Mouse (Mus musculus): ENCODE data around the gene Zfyve28.

The Zfyve28 gene

DNA sequence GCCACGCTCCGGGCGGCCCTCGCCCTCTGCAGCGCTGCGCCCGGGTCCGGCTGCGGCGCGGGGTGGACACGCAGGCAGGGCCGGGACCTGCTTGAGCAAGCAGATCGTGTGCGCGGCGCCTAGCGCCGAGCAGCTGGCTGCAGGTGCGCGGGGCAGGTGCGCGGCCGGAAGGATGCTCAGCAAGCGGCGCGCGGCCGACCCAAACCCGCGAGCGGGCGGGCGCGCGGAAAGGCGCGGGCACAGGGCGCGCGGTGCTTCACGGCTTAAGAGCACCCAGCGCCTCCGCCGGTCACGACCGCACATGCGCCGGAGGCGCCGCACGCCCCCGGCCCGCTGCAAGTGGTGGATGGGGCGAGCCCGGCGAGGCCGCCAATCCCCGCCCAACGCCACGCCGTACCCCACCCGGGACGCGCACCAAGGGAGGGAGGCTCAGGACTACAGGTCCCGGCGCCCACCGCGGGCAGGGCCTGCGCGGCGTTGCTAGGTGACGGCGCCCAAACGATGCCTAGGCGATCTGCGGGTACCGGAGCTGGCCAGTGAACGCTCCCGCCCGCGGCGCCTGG is at the start of gene Zfyve28, which contains the start of gene Cfap99:
TSS of gene Zfyve28 (minus strand) at position 296 of the 563 bp plus-strand sequence.
TSS of gene Cfap99 (plus strand) at position 447 of the 563 bp plus-strand sequence.
- DNase-seq (ENCODE audit: low read depth, low spot score) = no peak

DNA sequence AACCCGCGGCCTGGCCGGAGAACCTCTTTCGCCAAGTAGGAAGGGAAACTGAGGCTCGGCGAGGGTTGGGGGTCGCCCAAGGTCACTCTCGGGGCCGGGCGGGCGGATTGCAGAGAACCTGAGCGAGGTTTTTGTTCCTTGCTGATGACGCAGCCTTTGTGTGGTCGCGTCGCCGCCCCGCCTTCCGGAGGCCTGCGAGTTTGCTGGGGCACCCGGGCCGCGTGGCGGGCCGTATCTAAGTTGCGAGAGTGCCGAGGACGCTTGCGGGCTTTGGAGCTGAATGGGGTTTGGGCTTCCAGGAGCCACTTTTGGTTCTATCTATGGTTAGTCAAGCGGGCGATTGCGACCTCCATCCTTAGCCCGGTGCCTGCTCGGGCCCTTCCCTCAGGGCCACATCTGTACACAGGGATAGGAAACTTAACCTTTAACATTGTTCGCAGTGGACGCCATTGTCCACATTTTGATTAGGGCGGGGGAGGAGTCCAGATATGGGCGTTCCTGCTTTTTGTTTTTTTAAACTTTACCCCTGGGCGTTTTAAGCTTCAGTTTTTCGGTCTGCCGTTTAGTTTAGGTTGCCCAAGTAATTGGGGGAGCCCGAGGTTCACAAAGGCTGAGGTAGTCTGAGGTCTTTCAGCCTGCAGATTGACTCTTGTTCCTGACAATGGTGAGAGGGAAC is 48.7 kb upstream of the Zfyve28 start:
- DNase-seq (ENCODE audit: low read depth, low spot score) = peak; percentile 73

DNA sequence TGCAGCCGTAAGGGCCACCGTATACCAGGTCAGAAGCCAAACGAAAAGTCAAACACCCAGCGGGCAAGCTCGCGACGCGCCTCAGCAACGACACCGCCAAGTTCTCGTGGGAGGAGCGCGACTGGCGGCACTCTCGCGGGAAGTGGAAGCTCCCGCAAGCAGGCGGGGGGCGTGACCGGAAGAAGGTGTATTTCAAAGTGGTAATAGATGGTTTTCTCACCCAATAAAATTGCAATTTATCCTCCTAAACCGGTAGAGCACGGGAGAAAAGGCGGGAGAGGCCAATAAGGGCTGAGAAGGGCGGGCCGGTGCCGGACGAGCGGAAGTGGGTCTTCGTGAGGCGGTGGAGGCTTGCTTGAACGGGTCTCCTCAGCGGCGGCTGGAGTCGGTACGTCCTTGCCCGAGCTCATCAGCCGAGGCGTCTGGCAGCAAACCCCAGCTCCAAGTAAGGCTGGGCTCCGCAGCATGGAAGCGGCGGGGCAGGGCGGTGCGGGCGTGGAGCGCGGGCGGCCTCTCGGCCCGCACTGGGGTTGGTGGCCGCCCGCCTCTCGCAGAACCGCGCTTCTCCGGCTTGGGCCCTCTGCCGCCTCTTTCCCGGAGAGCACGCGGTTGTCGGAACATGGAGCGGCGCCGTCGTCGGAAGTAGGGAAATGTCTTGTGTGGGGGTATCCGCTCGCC is 48.0 kb upstream of the Zfyve28 start, which contains the start of gene Rnf4:
TSS of gene Rnf4 (plus strand) at position 193 of the 678 bp plus-strand sequence.
- DNase-seq (ENCODE audit: low read depth, low spot score) = peak; percentile 99

DNA sequence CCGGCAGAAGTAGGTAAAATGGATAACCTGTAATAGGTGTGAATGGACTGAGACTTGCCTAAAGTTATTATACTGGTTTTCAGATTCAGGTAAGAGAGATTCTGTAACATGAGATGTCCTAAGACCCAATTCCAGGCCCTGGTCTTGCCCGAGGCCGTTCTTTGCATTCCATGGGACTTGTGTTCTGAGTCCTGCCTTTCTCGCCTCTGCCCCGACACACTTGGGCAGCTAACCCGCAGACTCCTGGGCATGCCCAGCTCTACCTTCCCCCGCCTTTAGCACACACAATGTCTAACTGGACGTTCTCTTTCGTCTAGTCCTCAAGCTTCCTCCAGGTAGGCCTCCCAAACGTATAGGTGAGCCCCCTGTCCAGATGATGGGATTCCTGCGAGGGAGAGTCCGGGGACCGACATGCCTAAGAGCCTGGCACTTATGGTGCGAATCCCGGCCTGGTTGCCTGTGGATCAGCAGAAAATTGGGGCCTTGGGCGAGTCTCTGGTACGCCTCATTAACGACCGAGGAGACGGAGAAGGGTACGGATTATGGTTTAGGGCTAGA is 47.4 kb upstream of the Zfyve28 start:
- peak; percentile 67 for DNase-seq (ENCODE audit: low read depth, low spot score)

DNA sequence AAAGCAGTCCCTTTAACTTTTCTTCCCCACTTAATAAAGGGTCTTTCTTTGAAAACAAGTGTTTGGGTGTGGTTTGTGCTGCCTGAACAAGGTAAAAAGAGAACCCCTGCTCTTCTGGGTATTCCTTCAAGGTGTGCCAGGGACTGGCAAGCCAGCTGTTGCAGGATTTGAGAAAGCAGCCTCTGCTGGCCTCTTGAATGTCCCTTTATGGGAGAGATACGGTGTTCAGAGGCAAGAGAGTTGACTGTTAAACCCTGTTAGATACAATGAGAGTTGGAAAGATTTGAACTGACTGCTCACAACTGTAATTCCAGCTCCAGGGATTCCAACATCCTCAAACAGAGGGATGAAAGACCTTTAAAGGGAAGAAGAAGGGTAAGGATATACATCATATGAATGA is 45.8 kb upstream of the Zfyve28 start:
- DNase-seq (ENCODE audit: low read depth, low spot score) = no peak

DNA sequence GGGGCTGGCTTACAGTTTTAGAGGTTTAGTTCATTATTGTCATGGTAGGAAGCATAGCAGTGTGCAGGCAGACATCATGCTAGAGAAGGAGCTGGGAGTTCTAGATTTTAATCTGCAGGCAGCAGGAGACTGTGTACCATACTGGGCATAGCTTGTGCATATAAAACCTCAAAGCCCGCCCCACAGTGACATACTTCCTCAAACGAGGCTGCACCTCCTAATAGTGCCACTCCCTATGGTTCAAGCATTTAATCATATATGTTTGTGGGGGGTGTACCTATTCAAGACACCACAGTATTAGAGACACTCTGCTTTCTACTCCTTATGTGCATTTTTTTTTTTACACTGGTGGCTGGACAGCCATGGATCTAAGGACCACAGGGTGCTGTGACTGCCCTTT is 41.9 kb upstream of the Zfyve28 start:
- no peak for DNase-seq (ENCODE audit: low read depth, low spot score)

DNA sequence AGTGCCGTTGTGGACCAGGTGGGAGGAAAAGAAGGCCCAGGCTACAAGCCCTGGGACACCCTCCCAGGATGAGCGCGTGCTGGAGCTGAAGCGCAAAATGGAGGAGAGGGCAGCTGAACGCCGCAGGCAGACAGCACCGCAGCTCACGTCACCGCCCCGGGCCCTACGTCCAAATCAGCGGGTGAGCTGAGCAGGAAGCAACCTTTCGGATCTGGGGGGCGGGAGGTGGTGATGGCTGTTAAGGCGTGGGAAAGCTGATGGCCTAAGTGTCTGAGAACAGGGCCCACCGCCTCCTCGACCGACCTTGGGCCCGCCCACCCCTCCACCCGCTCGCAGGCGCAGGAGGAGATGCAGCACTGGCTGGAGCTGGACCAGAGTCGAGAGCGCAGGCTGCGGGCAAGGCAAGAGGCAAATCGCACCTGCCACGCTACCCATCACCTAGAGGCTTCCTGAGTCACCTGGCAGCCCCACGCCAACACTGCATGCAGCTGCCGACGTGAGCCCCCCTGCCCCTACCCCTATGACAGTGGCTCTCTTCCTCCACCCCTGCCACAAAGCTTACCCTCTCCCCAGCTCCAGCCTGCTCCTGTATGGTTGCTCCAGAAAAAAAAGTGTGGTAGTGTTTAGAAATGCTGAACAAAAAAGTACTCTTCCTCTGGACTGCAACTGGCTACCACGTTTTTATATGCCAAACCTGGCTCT is 38.8 kb upstream of the Zfyve28 start:
- no peak for DNase-seq (ENCODE audit: low read depth, low spot score)

DNA sequence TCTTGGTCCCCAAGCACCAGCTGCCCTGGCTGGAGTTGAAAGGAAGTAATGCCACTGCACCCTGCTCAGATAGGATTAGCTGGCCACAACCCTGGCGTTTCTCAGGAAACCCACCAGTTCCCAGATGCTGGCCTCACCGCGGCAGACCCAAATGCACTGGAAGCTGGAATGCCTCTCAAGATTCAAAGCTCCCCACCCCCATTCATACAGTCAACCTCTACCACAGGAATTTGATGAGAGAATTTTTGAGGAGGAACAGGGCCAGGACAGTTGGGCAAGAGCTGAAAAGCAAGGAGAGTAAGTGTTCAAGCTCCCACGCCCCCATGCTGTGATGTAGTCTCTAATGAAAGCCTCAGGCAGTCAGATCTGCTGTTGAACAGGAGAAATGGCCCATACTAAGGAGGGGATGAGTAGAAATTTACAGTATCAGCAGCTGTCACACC is 38.0 kb upstream of the Zfyve28 start:
- peak; percentile 97 for DNase-seq (ENCODE audit: low read depth, low spot score)

DNA sequence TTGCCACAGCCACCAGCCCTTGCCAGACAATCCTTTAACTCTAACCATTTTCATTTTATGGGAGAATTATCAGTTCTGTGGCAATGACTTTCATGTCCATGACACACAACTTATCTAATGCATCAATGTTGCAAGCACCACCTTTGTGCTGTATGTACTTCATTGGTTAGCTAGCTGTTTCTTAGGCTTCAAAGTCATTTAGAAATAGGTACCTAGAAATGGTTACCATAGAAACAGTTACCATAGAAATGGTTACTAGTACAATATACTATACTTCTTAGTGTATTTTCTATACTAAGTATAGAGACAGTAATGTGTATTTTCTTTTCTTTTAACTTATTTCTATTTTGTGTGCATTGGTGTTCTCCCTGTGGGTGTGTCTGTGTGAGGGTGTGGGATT is 37.0 kb upstream of the Zfyve28 start:
- no peak for DNase-seq (ENCODE audit: low read depth, low spot score)

DNA sequence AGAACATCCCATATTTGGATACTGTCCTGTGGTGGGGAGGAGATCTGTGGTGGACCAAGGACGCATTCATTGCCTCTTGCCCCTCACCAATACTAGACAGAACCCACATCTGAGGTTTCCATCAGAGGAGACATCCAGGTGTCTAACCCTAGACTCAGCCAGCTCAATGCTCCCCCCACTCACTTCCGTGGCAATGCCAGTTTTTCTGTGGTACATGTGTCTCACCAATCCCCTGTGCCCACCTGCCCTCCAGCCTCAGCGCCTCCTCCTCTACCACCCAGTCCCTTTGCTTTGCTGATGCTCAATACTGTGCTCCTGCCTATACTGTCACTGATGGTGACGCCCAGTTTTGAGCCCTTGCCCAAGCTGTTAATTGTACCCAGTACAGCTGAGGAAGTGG is 33.0 kb upstream of the Zfyve28 start:
- no peak for DNase-seq (ENCODE audit: low read depth, low spot score)

DNA sequence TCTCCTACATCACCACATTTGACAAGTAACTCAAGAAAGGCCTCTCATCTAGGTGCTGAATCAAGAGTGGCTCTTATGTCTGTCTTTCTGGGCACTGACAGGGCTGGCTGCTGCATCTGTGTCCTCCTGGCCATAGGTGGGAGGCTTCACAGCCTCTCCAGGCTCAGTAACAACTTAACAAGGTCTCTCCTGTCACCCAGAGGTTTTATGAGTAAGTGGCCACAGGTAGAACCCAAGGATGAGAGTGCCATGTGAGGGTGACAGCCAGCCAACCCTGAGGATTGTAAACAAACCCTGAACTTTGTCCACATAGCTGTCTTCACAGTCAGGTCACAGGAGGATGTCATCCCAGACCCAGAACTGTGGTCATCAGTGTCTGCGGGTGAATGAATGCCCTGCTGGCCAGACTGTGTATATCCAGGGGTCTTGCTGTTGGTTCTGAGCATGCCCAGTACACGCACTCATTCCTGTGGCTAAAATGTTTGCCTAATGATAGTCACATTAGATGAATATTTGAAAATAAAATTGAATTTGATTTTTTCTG is 31.3 kb upstream of the Zfyve28 start:
- no peak for DNase-seq (ENCODE audit: low read depth, low spot score)

DNA sequence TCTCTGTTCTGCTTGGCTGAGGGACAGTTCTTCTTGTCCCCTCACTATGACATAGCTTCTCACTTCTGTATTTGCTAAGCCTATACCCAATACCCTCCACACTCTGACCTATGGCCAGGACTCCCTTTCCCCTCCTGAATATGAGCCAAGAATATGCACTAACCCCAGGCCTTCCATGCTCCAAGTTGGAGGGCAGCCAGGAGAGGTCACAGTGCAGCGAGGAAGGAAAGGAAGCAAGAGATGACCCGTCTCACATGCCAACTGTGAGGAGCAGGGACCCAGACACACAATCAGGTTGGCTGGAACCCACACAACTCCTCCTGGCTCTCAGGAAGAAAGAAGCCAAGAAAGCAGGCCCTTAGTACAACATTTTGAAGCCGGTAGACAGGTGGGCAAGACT is 20.8 kb upstream of the Zfyve28 start:
- DNase-seq (ENCODE audit: low read depth, low spot score) = no peak

DNA sequence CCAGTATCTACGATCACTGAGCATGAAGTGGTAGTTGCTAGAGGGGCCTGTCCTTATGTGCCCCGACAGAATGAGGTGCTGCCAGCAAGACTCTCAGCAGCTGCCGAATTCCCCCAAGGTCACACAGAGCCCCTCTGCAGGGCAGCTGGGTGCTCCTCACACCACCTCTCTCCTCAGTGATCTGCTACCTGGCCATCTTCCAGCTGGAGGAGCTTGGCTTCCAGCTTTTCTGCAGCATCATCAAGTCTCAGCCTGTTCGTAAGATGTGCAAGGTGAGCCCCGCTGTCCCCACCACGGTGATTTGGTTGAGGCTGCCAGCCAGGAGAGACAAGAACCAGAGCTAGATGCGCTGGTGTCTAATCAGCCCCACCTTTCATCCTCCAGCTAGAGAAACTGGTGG is 14.1 kb upstream of the Zfyve28 start:
- no peak for DNase-seq (ENCODE audit: low read depth, low spot score)

DNA sequence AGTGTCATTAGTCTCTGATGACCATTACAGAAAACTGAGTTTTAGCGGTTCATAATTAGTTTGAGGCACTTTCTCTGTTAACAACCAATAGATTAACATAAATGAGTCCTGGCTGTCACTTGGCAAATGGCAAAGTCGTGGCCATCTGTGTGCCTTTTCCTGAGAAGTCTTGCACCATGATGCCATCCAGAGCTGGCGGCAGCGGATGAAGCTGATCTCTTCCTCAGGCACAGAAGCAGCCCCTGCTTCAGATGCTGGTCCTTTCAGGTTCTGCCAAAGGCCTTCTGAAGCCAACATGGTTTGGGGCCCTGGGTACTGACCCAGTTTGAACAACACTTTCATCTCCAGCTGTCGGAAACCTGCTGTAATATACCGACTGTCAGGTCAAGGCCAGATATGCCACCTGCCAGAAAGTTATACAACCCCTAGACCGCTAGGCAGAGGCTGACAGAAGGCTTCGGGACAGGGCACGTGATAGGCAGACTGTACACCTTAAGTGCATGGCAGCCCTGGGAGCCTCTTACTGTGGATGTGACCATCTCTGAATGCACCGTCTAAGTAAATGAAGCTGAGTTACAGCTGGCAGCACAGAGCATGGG is 10.8 kb upstream of the Zfyve28 start:
- no peak for DNase-seq (ENCODE audit: low read depth, low spot score)

DNA sequence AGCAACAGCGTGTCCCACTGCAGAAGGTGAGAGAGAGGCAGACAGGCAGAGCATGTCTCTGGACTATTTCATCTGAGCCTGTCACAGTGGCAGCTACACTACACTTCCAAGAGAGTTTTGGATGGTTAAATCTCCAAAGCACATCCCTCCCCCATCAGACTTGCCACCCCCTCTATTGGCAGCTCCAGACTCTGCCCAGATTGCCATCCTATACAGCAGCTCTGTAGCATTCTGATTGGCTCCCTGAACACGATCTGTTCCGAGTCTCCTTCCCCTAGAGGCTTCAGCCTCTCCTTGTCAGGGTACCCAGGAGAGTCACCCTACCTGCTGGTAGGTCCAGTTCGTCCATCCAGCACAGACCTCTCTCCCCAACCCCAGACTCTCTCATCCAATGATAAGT is 9.8 kb upstream of the Zfyve28 start:
- no peak for DNase-seq (ENCODE audit: low read depth, low spot score)

DNA sequence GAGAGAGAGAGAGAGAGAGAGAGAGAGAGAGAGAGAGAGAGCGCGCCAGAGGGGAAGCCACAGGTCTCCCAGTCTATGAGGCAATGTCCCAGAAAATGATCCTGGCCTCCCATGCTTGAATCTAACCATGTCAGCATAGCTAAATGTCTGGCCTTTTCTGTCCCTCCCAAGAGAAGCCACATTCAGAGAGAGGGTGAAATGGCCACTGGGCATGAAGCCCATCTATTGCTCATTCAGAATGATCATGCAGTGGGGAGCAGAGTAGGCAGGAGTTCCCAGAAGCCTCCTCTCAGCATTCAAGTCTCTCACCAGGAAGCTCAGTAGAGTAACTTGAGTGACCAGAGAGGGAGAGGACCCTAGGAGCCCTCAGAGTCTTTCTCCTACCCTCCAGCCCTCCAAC is 6.9 kb upstream of the Zfyve28 start:
- peak; percentile 75 for DNase-seq (ENCODE audit: low read depth, low spot score)

DNA sequence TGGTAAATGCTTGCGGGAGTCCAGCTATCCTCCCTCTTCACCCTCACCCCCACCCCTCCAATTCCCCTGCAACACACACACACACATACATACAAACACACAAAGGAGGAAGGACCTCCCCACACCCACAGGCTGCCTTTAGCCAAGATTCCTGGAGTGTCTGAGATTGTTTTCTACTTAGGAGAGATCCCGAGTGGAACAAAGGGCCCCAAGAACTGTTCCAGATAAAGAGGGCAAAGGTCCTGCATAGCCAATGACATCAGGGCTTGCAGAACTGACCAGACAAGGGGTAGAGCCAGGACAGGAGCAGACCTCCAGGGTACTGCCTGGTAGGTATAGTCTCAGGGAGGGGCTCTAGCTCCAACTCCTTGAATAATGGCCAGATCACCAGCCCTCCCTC is 6.4 kb upstream of the Zfyve28 start:
- peak; percentile 51 for DNase-seq (ENCODE audit: low read depth, low spot score)

DNA sequence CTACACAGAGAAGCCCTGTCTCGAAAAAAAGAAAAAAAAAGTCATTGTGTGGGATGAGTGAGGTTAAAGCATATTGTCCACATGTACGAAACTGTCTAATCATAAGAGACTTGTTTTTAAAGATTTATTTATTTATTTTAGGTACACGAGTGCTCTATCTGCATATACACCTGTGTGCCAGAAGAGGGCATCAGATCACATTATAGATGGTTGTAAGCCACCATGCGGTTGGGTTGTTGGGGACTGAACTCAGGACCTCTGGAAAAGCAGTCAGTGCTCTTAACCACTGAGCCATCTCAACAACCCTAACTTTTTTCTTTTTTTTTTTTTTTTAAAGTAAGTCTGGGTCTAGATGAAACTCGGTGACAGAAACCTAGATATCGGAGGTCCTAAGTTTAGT is 5.1 kb upstream of the Zfyve28 start:
- peak; percentile 16 for DNase-seq (ENCODE audit: low read depth, low spot score)

DNA sequence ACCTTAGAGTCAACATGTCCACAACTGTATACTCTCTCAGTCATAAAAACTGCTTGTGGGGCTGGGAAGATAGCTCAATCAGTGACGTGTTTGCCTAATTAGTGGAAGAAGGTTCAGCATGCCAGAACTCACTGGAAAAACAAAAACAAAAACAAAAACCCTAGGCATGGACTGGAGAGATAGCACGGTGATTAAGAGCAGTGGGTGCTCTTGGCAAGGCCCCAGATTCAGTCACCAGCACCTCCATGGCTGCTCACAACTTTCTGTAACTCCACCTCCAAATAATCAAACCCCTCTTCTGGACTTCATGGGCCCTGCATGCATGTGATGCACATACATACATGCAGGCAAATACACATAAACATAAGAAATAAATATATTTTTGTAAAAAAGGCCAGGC is 1.0 kb upstream of the Zfyve28 start:
- DNase-seq (ENCODE audit: low read depth, low spot score) = no peak

DNA sequence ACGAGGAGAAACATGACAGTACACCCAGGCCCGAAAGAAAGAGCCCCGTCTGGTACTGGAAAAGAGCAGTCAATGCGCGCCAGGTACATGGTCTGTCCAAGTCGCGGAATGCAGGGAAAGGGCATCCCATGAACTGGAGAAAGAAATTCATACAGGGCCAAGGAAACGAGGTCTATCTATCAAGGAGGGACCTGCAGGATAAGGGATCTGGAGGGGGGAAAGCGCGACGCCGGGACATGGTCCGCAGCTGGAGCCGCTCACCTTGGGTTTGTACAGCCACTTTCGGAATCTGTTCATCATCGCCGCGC is 457 bp downstream of the Zfyve28 start:
- no peak for DNase-seq (ENCODE audit: low read depth, low spot score)

Measured in 3T3-L1 (cell line).